Mouse (Mus musculus) gastrocnemius, adult 18-20 months (tissue): ENCODE data around the gene Osbpl11. TPM values are rescaled to one million over a fixed set of nuclear protein-coding genes. Genes with fewer than 3 reads are reported as not detected.

Source experiments
- total RNA-seq, 2 experiments: library from RNA; stranded (reverse); gene quantifications; 2 replicates each; pipeline ENCODE4 v1.2.3; 2021

Gene Osbpl11
- total RNA-seq, 2 experiments from 2014 or later: 14.0 to 14.9 TPM

Other genes starting within 250 kb of the Osbpl11 start
- 1 to 10 TPM; 3.5 to 5.4 TPM for gene Iqcg, start 128.9 kb upstream of the Osbpl11 start, total RNA-seq
- 100 to 1,000 TPM; 206 to 248 TPM for gene Rpl35a, start 128.6 kb upstream of the Osbpl11 start, total RNA-seq
- gene Lmln, start 122.5 kb upstream of the Osbpl11 start, total RNA-seq: 1 to 10 TPM; 1.6 to 2.8 TPM
- gene Snx4, start 66.4 kb downstream of the Osbpl11 start, total RNA-seq: 10 to 100 TPM; 11.5 to 14.8 TPM
- gene Zfp148, start 195.8 kb downstream of the Osbpl11 start, total RNA-seq: 10 to 100 TPM; 23.2 to 27.6 TPM